Comparison of ENCODE assay signal across 18 mouse cellular contexts in the genomic region with DNA sequence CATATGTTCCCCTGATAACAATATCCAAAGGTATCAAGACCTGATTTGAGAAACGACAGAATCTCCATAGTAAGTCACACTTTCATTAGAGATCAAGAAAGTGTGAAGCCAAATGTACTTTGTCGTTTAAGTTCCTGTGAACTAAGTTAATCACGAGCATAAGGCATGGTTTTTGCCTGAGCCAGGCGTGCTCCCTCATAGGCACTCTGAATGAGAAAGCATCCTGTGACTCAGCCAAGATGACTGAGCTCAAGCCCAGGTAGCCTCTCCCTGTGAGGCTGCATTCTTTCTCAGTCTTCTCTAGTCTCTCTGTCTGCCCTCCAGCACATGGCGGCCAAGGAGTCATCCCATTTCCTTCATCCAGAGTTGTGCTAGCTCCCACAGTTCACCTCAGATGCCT.
"Had no signal": no experiment of that assay in that cellular context is flagged by ENCODE, and none has a peak within 500 bp of the region (broad histone marks: within the 10 kb centered on the region; RNA-seq: fewer than 3 reads in every experiment).

No protein-coding gene starts in this region.

- H3K27me3 ChIP-seq: lung, embryonic 15.5 days; neural tube, embryonic 12.5 days; neural tube, embryonic 15.5 days had no signal

- H3K27ac ChIP-seq: kidney, postnatal 0 days; left cerebral cortex, adult 2 months; liver, embryonic 14.5 days; lung, embryonic 15.5 days; neural tube, embryonic 12.5 days; neural tube, embryonic 15.5 days had no signal

- H3K9me3 ChIP-seq: lung, embryonic 15.5 days; neural tube, embryonic 12.5 days; neural tube, embryonic 15.5 days had no signal

- H3K4me3 ChIP-seq: left cerebral cortex, adult 2 months; lung, embryonic 15.5 days; neural tube, embryonic 12.5 days; neural tube, embryonic 15.5 days had no signal

- H3K36me3 ChIP-seq: lung, embryonic 15.5 days; neural tube, embryonic 12.5 days; neural tube, embryonic 15.5 days had no signal

- DNase-seq: kidney, adult 2 months; kidney, postnatal 36 days; layer of hippocampus, postnatal 36 days; lung, adult 18-20 months; lung, postnatal 10 days; lung, postnatal 4 days; midbrain, embryonic 14.5 days; thymus, adult 18-20 months; thymus, postnatal 14 days; thymus, postnatal 4 days had no signal

- H3K4me1 ChIP-seq: lung, embryonic 15.5 days; neural tube, embryonic 12.5 days; neural tube, embryonic 15.5 days had no signal

- H3K9ac ChIP-seq: liver, embryonic 14.5 days; lung, embryonic 15.5 days; neural tube, embryonic 12.5 days; neural tube, embryonic 15.5 days had no signal

- H3K4me2 ChIP-seq: liver, embryonic 11.5 days; lung, embryonic 15.5 days; midbrain, embryonic 11.5 days; neural tube, embryonic 12.5 days; neural tube, embryonic 15.5 days had no signal
